Mouse (Mus musculus): ENCODE results near the gene 1700028J19Rik.

- TF ChIP-seq CTCF (IDR thresholded peaks at IDR 0.05) (no peak), EP300 (IDR thresholded peaks at IDR 0.05) (no peak)
Measured at GRCm38 (mm10) chr7:44253023-44253616, 6.6 kb upstream of the 1700028J19Rik start.
